Mouse (Mus musculus) CH12.LX (cell line): ENCODE measurements at regions not wholly inside any gene's neighbourhood (a gene's known extent, or its start where the extent isn't known, plus 50 kb on each side); places are given as distances from the start of the nearest gene placed in this dataset.

ENCODE experiments used
- DNase-seq: peaks from one replicate; pipeline ENCODE4 v3.0.0-alpha.2; 2013; ENCODE audit errors: extremely low read depth
- H3K27ac ChIP-seq: 2 replicates; pipeline ENCODE4 v1.5.1; 2012; ENCODE audit warnings: low read depth, mild to moderate bottlenecking, control low read depth, moderate library complexity; ENCODE audit not compliant: insufficient read depth
- H3K27me3 ChIP-seq: replicated peaks from 2 replicates; pipeline ENCODE3; 2012; ENCODE audit warnings: inconsistent platforms
- H3K36me3 ChIP-seq, 2 experiments: replicated peaks in 1 of 2; 2 replicates each; pipeline versions ENCODE3 to v1.6.1; 2012; ENCODE audit warnings: inconsistent platforms in 1 of 2, low read length in 1 of 2, mild to moderate bottlenecking in 1 of 2, mixed read lengths in 1 of 2, moderate library complexity in 1 of 2; ENCODE audit not compliant: control insufficient read depth in 1 of 2, insufficient read depth in 1 of 2
- H3K4me1 ChIP-seq, 2 experiments: 2 replicates each; pipeline ENCODE4 v1.6.1; 2012; ENCODE audit warnings: inconsistent platforms in 1 of 2, moderate library complexity in 1 of 2; ENCODE audit not compliant: insufficient read depth in 2 of 2, control insufficient read depth in 1 of 2
- H3K4me2 ChIP-seq: 2 replicates; pipeline ENCODE4 v1.6.1; 2012; ENCODE audit warnings: low read depth, mild to moderate bottlenecking, control low read depth; ENCODE audit not compliant: poor library complexity, insufficient read depth, severe bottlenecking
- H3K4me3 ChIP-seq, 3 experiments: fragments of 150-350 bp in 1 of 3; sonication (generic) in 1 of 3; replicated peaks in 1 of 3; 2 replicates each; pipeline versions ENCODE3 to v1.5.1; 2011 to 2012; ENCODE audit warnings: low read depth in 2 of 3, low read length in 2 of 3, mild to moderate bottlenecking in 2 of 3, moderate library complexity in 2 of 3, control low read depth in 1 of 3, improper control_type of control experiment in 1 of 3, inconsistent platforms in 1 of 3, mixed read lengths in 1 of 3; ENCODE audit not compliant: poor library complexity in 1 of 3
- H3K79me2 ChIP-seq: replicated peaks from 2 replicates; pipeline ENCODE4 v1.6.1; 2012; ENCODE audit warnings: mild to moderate bottlenecking, moderate library complexity; ENCODE audit not compliant: control insufficient read depth, poor library complexity, insufficient read depth, severe bottlenecking; ENCODE audit errors: extremely low read depth
- H3K9ac ChIP-seq: 2 replicates; pipeline ENCODE4 v1.6.1; 2012; ENCODE audit warnings: low read depth, mild to moderate bottlenecking, control low read depth, moderate library complexity; ENCODE audit not compliant: insufficient read depth
- H3K9me3 ChIP-seq: replicated peaks from 2 replicates; pipeline ENCODE3; 2012; ENCODE audit warnings: low read length, inconsistent platforms, mixed read lengths
- CHD2 ChIP-seq: IDR thresholded peaks from 2 replicates; pipeline ENCODE4 v1.6.1; 2011; ENCODE audit warnings: low read length, improper control_type of control experiment
- CTCF ChIP-seq, 2 experiments: IDR thresholded peaks in 1 of 2; conservative IDR thresholded peaks in 1 of 2; 2 replicates each; pipeline ENCODE4 v1.5.1; 2011 to 2012; ENCODE audit warnings: low read depth in 2 of 2, low read length in 2 of 2, improper control_type of control experiment in 1 of 2, inconsistent platforms in 1 of 2, mild to moderate bottlenecking in 1 of 2, moderate library complexity in 1 of 2
- EP300 ChIP-seq: IDR thresholded peaks from 2 replicates; pipeline ENCODE4 v1.6.1; 2011; ENCODE audit warnings: low read length, improper control_type of control experiment
- ETS1 ChIP-seq: conservative IDR thresholded peaks from 2 replicates; pipeline ENCODE4 v1.6.1; 2012; ENCODE audit warnings: low read depth, mild to moderate bottlenecking, inconsistent platforms, low read length, improper control_type of control experiment, moderate library complexity
- HCFC1 ChIP-seq: IDR thresholded peaks from 2 replicates; pipeline ENCODE4 v1.6.1; 2012; ENCODE audit warnings: low read depth, mild to moderate bottlenecking, inconsistent platforms, low read length, improper control_type of control experiment
- IRF4 ChIP-seq: IDR thresholded peaks from 2 replicates; pipeline ENCODE4 v1.6.1; 2014; ENCODE audit warnings: low read depth, mild to moderate bottlenecking, inconsistent platforms, low read length, improper control_type of control experiment
- JUN ChIP-seq: IDR thresholded peaks from 2 replicates; pipeline ENCODE4 v1.6.1; 2011; ENCODE audit warnings: low read depth, mild to moderate bottlenecking, low read length, improper control_type of control experiment, moderate library complexity; ENCODE audit not compliant: insufficient read depth
- JUND ChIP-seq: conservative IDR thresholded peaks from 2 replicates; pipeline ENCODE4 v1.6.1; 2011; ENCODE audit warnings: low read depth, low read length, improper control_type of control experiment
- KAT2A ChIP-seq: IDR thresholded peaks from 2 replicates; pipeline ENCODE4 v1.6.1; 2012; ENCODE audit warnings: low read length, improper control_type of control experiment, inconsistent platforms; ENCODE audit not compliant: insufficient replicate concordance
- MAZ ChIP-seq: IDR thresholded peaks from 2 replicates; pipeline ENCODE4 v1.6.1; 2012; ENCODE audit warnings: low read depth, mild to moderate bottlenecking, inconsistent platforms, low read length, improper control_type of control experiment, moderate library complexity
- MEF2A ChIP-seq: IDR thresholded peaks from 2 replicates; pipeline ENCODE4 v1.6.1; 2014; ENCODE audit warnings: low read depth, mild to moderate bottlenecking, inconsistent platforms, low read length, improper control_type of control experiment, borderline replicate concordance
- NELFE ChIP-seq: IDR thresholded peaks from 2 replicates; pipeline ENCODE4 v1.6.1; 2011; ENCODE audit warnings: low read depth, low read length, improper control_type of control experiment
- NRF1 ChIP-seq: IDR thresholded peaks from 2 replicates; pipeline ENCODE4 v1.6.1; 2014; ENCODE audit warnings: low read depth, mild to moderate bottlenecking, inconsistent platforms, low read length, improper control_type of control experiment, moderate library complexity
- POLR2A ChIP-seq: IDR thresholded peaks from 2 replicates; pipeline ENCODE4 v1.6.1; 2011; ENCODE audit warnings: low read depth, mild to moderate bottlenecking, improper control_type of control experiment, low read length
- POLR2AphosphoS2 ChIP-seq: IDR thresholded peaks from 2 replicates; pipeline ENCODE4 v1.6.1; 2011; ENCODE audit warnings: low read depth, low read length, improper control_type of control experiment
- RAD21 ChIP-seq: IDR thresholded peaks from 2 replicates; pipeline ENCODE4 v1.6.1; 2011; ENCODE audit warnings: low read depth, mild to moderate bottlenecking, low read length, improper control_type of control experiment, moderate library complexity
- TBP ChIP-seq: conservative IDR thresholded peaks from 2 replicates; pipeline ENCODE4 v1.6.1; 2011; ENCODE audit warnings: low read depth, low read length, improper control_type of control experiment
- ZKSCAN1 ChIP-seq: IDR thresholded peaks from 2 replicates; pipeline ENCODE4 v1.6.1; 2012; ENCODE audit warnings: low read depth, inconsistent platforms, low read length, improper control_type of control experiment, borderline replicate concordance
- ZNF384 ChIP-seq: IDR thresholded peaks from 2 replicates; pipeline ENCODE4 v1.6.1; 2012; ENCODE audit warnings: low read depth, low read length, improper control_type of control experiment, inconsistent platforms
- dilution Hi-C: fragments of 300-500 bp; cut with MboI; formaldehyde crosslinking; loops from 2 replicates; pipeline ENCODE4 v1.14.3; 2020; ENCODE audit warnings: low sequenced_read_pairs; ENCODE audit not compliant: extremely low pct_unique_long_range_greater_than_20kb, extremely low pct_ligation_motif_present
- in situ Hi-C: fragments of 300-500 bp; cut with MboI; formaldehyde crosslinking; loops from 3 replicates; pipeline ENCODE4 v1.14.3; 2019; ENCODE audit warnings: low sequenced_read_pairs, low pct_ligation_motif_present, low pct_unique_long_range_greater_than_20kb, mixed read lengths

DNA sequence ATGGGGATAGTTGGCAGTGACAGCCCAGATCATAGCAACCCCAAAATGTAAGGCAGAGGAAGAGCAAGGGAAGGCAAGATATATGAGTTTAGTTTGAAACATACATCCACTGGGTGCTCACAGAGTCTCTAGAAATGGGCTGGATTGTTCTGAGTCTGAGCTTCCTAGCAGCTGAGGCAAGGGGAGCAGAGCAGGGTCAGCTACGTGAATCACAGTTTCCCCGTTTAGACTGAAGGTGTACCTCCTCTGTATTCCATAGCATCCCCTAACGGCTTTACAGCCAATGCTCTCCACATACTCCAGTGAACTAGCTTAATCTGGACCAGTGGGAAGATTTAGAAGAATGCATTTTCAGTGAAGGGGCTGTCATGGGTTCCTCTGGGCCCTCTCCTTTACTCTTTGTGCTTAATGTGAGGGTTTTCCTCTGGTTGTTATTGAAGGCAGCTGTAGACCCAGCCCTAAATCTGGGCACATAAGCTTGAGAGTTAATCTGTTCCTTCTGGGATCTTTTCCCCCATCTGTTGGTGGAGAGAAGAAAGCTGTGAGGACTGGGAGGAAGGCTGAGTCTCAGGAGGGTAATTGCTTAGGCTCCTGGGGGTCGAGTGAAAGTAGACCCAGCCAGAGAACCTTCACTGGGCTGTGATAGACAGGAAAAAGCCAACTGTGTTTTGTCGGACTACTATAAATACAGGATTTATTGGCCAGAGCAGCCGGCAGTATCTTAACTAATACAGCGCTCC lies 411.8 kb upstream of the Klhl29 start:
- in situ Hi-C loops (no loop called here), dilution Hi-C loops (no loop called here)
- no peaks in the 10 kb centered on the region for H3K79me2 ChIP-seq
- no peaks in the 10 kb centered on the region for H3K4me1 ChIP-seq
- peaks cover 49% of the 10 kb centered on the region for H3K9me3 ChIP-seq
- TF ChIP-seq KAT2A (no peak), TBP (no peak), NELFE (no peak), ETS1 (no peak), IRF4 (no peak), JUN (no peak), ZKSCAN1 (no peak), EP300 (no peak), CHD2 (no peak), HCFC1 (no peak), JUND (no peak), RAD21 (no peak), POLR2A (no peak), CTCF (conservative IDR thresholded peaks at IDR 0.05 in 1 of 2, IDR thresholded peaks at IDR 0.05 in 1 of 2; ENCODE audit: low read depth in 2 of 2, low read length in 2 of 2) (no peak), MAZ (no peak), POLR2AphosphoS2 (no peak), ZNF384 (no peak)
- H3K27me3 ChIP-seq: no peaks in the 10 kb centered on the region
- DNase-seq: no peak
- H3K27ac ChIP-seq: no peak overlapping the region
- no peak overlapping the region for H3K9ac ChIP-seq
- H3K36me3 ChIP-seq: no peaks in the 10 kb centered on the region
- no peak overlapping the region for H3K4me2 ChIP-seq
- H3K4me3 ChIP-seq: no peak overlapping the region

DNA sequence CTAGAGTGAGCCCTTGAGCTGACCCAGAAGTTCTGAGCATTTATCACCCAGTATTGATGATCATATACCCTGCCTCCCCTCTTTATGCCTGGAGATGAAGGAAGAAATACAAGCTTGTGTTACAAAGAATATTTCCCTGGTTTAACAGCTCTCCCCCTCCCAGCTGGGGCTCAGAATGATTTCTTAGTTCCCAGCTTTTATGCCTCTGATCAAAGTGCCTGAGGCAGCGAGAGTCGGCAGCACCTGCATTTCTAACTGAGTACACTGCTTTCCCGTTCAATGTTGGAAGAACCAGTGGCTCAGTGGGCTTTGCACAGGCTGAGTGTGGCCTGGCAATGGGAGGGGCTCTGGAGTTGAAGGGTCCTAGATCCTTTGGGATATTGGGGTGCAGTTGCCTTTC lies 405.8 kb upstream of the Klhl29 start:
- Histone ChIP-seq H3K4me2 (no peak overlapping the region), H3K27me3 (no peaks in the 10 kb centered on the region), H3K4me3 (no peak overlapping the region), H3K9me3 (peaks cover 57% of the 10 kb centered on the region), H3K36me3 (no peaks in the 10 kb centered on the region), H3K79me2 (no peaks in the 10 kb centered on the region), H3K4me1 (no peaks in the 10 kb centered on the region), H3K9ac (no peak overlapping the region), H3K27ac (no peak overlapping the region)
- TF ChIP-seq NRF1: no peak
- TF ChIP-seq MEF2A: no peak
- no peak for TF ChIP-seq HCFC1
- dilution Hi-C loops (no loop called here), in situ Hi-C loops (no loop called here)
- DNase-seq: no peak
